Mouse (Mus musculus) liver, adult 2 months (tissue): ENCODE measurements around the gene Ccdc30. TPM values are rescaled to one million over a fixed set of nuclear protein-coding genes. Genes with fewer than 3 reads are reported as not detected.
A peak's percentile ranks its signal among the peaks of the same experiment; 100 is the strongest.

Source experiments
- DNase-seq: peaks from one replicate; pipeline ENCODE4 v3.0.0-alpha.2; 2011; ENCODE audit warnings: low read depth, low spot score; ENCODE audit errors: extremely low read depth
- H3K27ac ChIP-seq: fragments of 200-500 bp; replicated peaks from 2 replicates; pipeline ENCODE4 v1.5.1; 2012; ENCODE audit warnings: low read depth, mild to moderate bottlenecking, control low read depth, inconsistent platforms, low read length; ENCODE audit not compliant: insufficient read depth
- H3K27me3 ChIP-seq: fragments of 200-500 bp; 2 replicates; pipeline ENCODE4 v1.6.1; 2012; ENCODE audit warnings: mild to moderate bottlenecking, moderate library complexity, low read length, inconsistent platforms; ENCODE audit not compliant: control insufficient read depth, insufficient read depth
- H3K36me3 ChIP-seq: fragments of 200-500 bp; 2 replicates; pipeline ENCODE4 v1.6.1; 2012; ENCODE audit warnings: low read length, inconsistent platforms; ENCODE audit not compliant: control insufficient read depth, insufficient read depth
- H3K4me1 ChIP-seq: fragments of 200-500 bp; 2 replicates; pipeline ENCODE4 v1.6.1; 2011; ENCODE audit warnings: low read length; ENCODE audit not compliant: control insufficient read depth, insufficient read depth
- H3K4me3 ChIP-seq: fragments of 200-500 bp; 2 replicates; pipeline ENCODE4 v1.5.1; 2011; ENCODE audit warnings: low read depth, mild to moderate bottlenecking, control low read depth, low read length, moderate library complexity; ENCODE audit not compliant: insufficient read depth
- H3K79me2 ChIP-seq: fragments of 200-500 bp; 2 replicates; pipeline ENCODE4 v1.6.1; 2012; ENCODE audit warnings: inconsistent platforms, mild to moderate bottlenecking, low read length, moderate library complexity; ENCODE audit not compliant: control insufficient read depth, insufficient read depth
- H3K9ac ChIP-seq: fragments of 200-500 bp; 2 replicates; pipeline ENCODE4 v1.6.1; 2012; ENCODE audit warnings: low read depth, mild to moderate bottlenecking, control low read depth, inconsistent platforms, low read length
- CTCF ChIP-seq: fragments of 200-500 bp; IDR thresholded peaks from 2 replicates; pipeline ENCODE4 v1.5.1; 2011; ENCODE audit warnings: low read depth, low read length, control low read depth
- POLR2A ChIP-seq: fragments of 200-500 bp; IDR thresholded peaks from 2 replicates; pipeline ENCODE4 v1.6.1; 2011; ENCODE audit warnings: low read length, control low read depth; ENCODE audit not compliant: insufficient read depth; ENCODE audit errors: extremely low read depth
- WGBS: fragments of 180-500 bp; shearing (Covaris S2); methylation state at CpG from one replicate; pipeline ENCODE4 v1.1.7; 2018; 5-methylcytosine and 5-hydroxymethylcytosine counted together
- polyA plus RNA-seq: library from polyadenylated mRNA; depleted of rRNA; stranded (reverse); fragments of >200 nt; gene quantifications from 2 replicates; pipeline ENCODE4 v1.2.3, GENCODE M21; 2012
- total RNA-seq: library from RNA; depleted of rRNA; stranded (reverse); fragments of >200 nt; gene quantifications from 2 replicates; pipeline ENCODE4 v1.2.3, GENCODE M21; 2014

Ccdc30 gene
- total and polyA plus RNA-seq, 2 experiments: 3.0 to 5.9 TPM

GRCm38 (mm10) chr4:119442539-119442938, 27.2 kb upstream of the Ccdc30 start:
- no peaks in the 10 kb centered on the region for H3K79me2 ChIP-seq
- no peak overlapping the region for H3K4me3 ChIP-seq
- H3K9ac ChIP-seq: no peak overlapping the region
- 64% methylated on average over 6 of the region's 6 CpGs for WGBS
- no peaks in the 10 kb centered on the region for H3K36me3 ChIP-seq
- H3K27me3 ChIP-seq: no peaks in the 10 kb centered on the region
- no peaks in the 10 kb centered on the region for H3K4me1 ChIP-seq
- DNase-seq: no peak
- TF ChIP-seq POLR2A (no peak), CTCF (no peak)
- H3K27ac ChIP-seq: no peak overlapping the region

GRCm38 (mm10) chr4:119441836-119442235, 26.5 kb upstream of the Ccdc30 start:
- DNase-seq: no peak
- H3K4me3 ChIP-seq: no peak overlapping the region
- H3K4me1 ChIP-seq: no peaks in the 10 kb centered on the region
- H3K79me2 ChIP-seq: no peaks in the 10 kb centered on the region
- TF ChIP-seq CTCF (no peak), POLR2A (no peak)
- no peak overlapping the region for H3K9ac ChIP-seq
- no peaks in the 10 kb centered on the region for H3K27me3 ChIP-seq
- no peaks in the 10 kb centered on the region for H3K36me3 ChIP-seq
- 95% methylated on average over 4 of the region's 4 CpGs for WGBS
- H3K27ac ChIP-seq: no peak overlapping the region

- Histone ChIP-seq H3K27ac (no peak overlapping the region), H3K27me3 (no peaks in the 10 kb centered on the region), H3K9ac (no peak overlapping the region), H3K4me3 (no peak overlapping the region), H3K4me1 (no peaks in the 10 kb centered on the region), H3K36me3 (no peaks in the 10 kb centered on the region), H3K79me2 (no peaks in the 10 kb centered on the region)
- TF ChIP-seq POLR2A (no peak), CTCF (no peak)
- WGBS: 92% methylated on average over 2 of the region's 2 CpGs
- DNase-seq: no peak
Observed at GRCm38 (mm10) chr4:119437936-119438335, 22.6 kb upstream of the Ccdc30 start.

- Histone ChIP-seq H3K4me3 (no peak overlapping the region), H3K27ac (no peak overlapping the region), H3K4me1 (no peaks in the 10 kb centered on the region), H3K9ac (no peak overlapping the region), H3K79me2 (no peaks in the 10 kb centered on the region), H3K36me3 (no peaks in the 10 kb centered on the region), H3K27me3 (no peaks in the 10 kb centered on the region)
- TF ChIP-seq CTCF: peak; percentile 90
- TF ChIP-seq POLR2A: no peak
- DNase-seq: peak; percentile 53
- WGBS: 16% methylated on average over 5 of the region's 5 CpGs
Observed at GRCm38 (mm10) chr4:119430678-119431077, 15.4 kb upstream of the Ccdc30 start.

DNA sequence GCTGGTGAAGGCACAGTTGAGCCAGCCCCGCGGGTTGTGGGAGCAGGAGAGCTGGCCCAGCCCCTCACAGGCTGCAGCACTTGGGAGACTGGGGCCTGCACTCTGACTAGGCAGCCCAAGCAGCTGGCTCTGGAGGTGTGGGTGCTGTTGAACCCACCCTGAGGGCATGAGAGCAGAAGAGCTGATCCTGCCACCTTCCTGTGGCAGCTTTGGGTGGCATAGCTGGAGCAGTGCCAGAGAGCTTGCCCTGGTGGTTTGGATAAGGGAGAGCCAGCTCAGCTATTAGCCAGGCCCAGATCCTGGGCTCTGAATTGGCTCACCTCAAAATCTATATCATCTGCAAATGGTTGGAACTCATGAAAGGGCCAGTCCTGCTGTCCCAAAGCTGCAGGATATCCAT, 12.4 kb upstream of the Ccdc30 start:
- no peak overlapping the region for H3K27ac ChIP-seq
- no peak for DNase-seq
- TF ChIP-seq POLR2A: no peak
- TF ChIP-seq CTCF: no peak
- H3K4me1 ChIP-seq: peaks cover 2% of the 10 kb centered on the region
- no peaks in the 10 kb centered on the region for H3K27me3 ChIP-seq
- H3K79me2 ChIP-seq: no peaks in the 10 kb centered on the region
- no peak overlapping the region for H3K9ac ChIP-seq
- H3K36me3 ChIP-seq: no peaks in the 10 kb centered on the region
- 79% methylated on average over 2 of the region's 2 CpGs for WGBS
- H3K4me3 ChIP-seq: no peak overlapping the region

- TF ChIP-seq POLR2A: no peak
- TF ChIP-seq CTCF: no peak
- DNase-seq: no peak
- Histone ChIP-seq H3K36me3 (0 out of 2 replicates have a peak, but pooled peaks cover 2% of the 10 kb centered on the region), H3K4me3 (no peak overlapping the region), H3K27ac (no peak overlapping the region), H3K9ac (no peak overlapping the region), H3K27me3 (no peaks in the 10 kb centered on the region), H3K4me1 (peaks cover 9% of the 10 kb centered on the region), H3K79me2 (no peaks in the 10 kb centered on the region)
- 25% methylated on average over 2 of the region's 2 CpGs for WGBS
Observed at GRCm38 (mm10) chr4:119425601-119426000, 10.3 kb upstream of the Ccdc30 start.
